Mouse (Mus musculus): ENCODE results near the gene Pla2g2f.

The Pla2g2f gene

DNA sequence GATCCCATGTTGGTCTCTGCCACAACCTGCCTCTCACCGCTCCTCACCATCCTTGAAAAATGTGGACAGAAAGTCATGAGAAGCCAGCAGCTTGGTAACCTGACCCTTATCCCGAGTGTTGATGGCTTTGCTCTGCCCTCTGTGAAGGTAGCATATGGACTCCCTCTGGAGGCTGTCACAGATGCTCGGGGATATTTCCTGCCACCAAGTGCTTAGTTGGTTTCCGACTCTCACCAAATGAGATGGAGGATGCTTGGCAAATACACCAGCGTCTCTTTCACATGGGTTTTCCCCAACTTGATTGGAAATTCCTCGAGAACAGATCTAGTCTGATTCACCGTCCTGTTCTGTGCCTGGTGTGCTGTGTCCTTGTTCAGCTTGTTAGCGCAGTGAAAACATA lies 44.8 kb downstream of the Pla2g2f start:
- DNase-seq: no peak

DNA sequence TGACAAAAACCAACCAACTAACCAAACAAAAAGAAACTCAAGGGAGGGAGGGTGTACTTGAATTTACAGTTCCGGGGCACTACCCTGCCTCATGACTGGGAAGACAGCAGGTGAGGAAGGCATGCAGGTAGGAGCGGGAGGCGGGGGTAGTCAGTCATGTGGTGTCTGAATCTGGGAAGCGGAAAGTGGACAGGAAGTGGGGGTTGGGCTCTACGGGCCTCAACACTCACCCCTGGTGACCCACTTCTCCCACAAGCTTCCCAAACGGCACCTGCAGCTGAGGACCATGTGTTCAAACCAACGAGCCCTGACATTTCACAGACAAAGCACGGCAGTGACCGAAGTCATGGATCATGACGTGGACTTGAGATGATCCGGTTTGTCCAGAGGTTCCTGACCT lies 45.3 kb downstream of the Pla2g2f start:
- no peak for DNase-seq

- DNase-seq: no peak
Measured at GRCm38 (mm10) chr4:138711051-138711820, 46.2 kb downstream of the Pla2g2f start.

GRCm38 (mm10) chr4:138710633-138711032 lies 46.8 kb downstream of the Pla2g2f start:
- DNase-seq: no peak

- DNase-seq: no peak
Measured at GRCm38 (mm10) chr4:138709944-138710343, 47.5 kb downstream of the Pla2g2f start.

GRCm38 (mm10) chr4:138709246-138709645 lies 48.2 kb downstream of the Pla2g2f start:
- no peak for DNase-seq

DNA sequence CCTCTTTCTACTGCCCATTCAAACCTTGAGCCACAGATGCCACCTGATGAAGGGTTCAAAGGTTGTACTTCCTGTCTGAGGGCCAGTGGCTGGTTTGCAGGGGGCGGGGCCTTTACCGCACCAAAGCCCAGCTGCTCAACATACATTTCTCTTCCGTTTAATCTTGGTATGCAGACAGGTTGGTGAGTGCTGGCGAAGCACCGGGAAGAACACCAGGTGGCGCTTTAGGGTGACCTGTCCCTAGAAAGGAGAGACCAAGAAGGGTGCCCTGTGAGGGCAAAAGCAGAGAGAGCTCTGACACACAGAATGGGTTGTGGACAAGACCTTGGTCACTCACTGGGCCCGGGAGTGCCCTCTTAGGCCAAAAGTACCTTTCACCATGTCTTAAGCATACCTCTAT lies 48.8 kb downstream of the Pla2g2f start:
- DNase-seq: peak; percentile 83

- no peak for DNase-seq
Measured at GRCm38 (mm10) chr4:138706620-138707019, 50.8 kb downstream of the Pla2g2f start.

GRCm38 (mm10) chr4:138704169-138704568 lies 53.3 kb downstream of the Pla2g2f start:
- no peak for DNase-seq

GRCm38 (mm10) chr4:138703591-138703990 lies 53.8 kb downstream of the Pla2g2f start:
- DNase-seq: no peak

DNA sequence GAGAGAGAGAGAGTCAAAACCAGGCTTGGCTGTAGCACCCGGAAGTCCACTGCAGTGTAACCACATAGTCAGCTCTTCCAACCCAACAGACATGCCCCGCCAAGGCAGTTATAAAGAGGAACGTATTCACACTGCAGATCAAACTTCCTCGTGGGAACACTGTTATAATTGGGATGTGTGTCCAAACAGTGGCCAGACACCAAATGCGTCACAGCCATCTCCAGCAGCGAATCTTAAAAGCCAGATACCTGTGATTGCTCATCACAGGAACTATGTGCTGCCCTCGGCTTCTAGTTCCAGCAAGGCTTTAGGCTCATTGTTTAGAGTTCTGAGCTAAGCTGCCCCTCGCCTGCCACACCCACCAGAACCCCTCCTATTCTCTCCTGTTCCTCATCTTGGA lies 54.9 kb downstream of the Pla2g2f start:
- DNase-seq: no peak

DNA sequence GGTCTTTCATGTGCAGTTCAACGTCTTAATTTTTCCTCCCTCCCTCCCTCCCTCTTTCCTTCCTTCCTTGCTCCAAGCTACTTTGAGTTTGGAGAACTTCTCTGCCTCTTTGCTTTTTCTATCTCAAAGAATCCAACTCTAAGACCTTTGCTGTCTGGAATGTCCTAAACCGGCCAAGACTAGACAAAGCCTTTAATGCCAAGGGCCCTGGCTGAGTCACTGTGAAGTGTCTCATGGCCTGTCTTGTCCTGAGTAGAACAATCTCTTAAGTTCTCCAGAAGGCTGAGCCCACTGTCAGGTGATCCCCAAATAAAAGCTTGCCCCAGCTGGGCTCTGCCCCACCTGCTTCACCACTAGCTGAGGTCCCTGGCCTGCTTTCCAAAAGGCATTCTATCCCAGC lies 55.4 kb downstream of the Pla2g2f start:
- DNase-seq: no peak

- no peak for DNase-seq
Measured at GRCm38 (mm10) chr4:138701111-138701510, 56.3 kb downstream of the Pla2g2f start.

Data from thymus, postnatal 14 days (tissue).